Mouse (Mus musculus): ENCODE results near the gene Hcfc1r1.

DNA sequence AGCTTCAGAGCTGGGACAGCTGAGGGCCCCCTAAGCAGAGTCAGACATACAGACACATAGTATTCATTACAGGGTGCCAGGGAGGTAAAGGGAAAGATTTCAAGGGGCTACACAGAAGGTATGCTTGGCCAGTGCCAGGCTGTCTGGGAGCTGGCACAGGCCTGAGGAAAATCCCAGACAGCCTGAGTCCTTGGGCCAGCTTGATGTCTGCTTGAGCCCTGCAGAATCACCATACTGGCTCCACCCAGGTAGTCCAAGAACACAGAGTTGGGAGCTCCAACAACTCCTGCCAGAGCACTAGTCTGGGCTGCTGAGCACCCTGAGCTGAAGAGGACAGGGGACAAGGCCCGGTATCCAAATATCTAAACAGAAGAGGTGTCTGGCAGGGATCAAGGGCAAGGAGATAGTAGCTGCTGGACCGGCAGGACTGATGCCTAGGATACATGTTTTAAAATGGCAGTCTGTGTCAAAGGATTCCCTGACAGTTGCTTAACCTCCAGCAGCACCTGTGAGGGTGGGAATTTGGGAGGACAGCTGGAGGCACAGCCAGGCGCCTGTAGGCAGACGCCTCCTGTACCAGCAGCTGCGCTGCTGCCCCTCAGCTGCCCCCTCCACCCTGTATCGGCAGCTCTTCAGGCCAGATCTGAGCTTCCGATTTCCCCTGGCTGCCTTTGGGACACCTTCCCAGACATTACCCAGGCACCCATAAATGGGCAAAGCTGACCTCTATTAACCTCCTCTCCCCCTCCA lies 49.2 kb downstream of the Hcfc1r1 start, which contains the start of gene 1520401A03Rik:
- no peak for TF ChIP-seq EP300 (IDR thresholded peaks at IDR 0.05; ENCODE audit: insufficient read depth, low read depth, low read length)
- TF ChIP-seq POLR2A (IDR thresholded peaks at IDR 0.05; ENCODE audit: insufficient read depth, low read depth, low read length): no peak

All from heart, adult 2 months (tissue).